Mouse (Mus musculus) neutrophil, adult 83 days (primary cell): Measurements from ENCODE around the gene Pimreg. TPM values are rescaled to one million over a fixed set of nuclear protein-coding genes. Genes with fewer than 3 reads are reported as not detected.

ENCODE experiments used
- total RNA-seq, 2 experiments: library from RNA; stranded (reverse); gene quantifications; one replicate each; pipeline ENCODE4 v1.2.4; 2023

Pimreg gene
- total RNA-seq: 10 to 100 TPM; 22.7 to 27.2 TPM

GRCm38 (mm10) chr11:72041768-72042607 lies at the start of gene Pimreg:
Pimreg (plus strand) TSS chr11:72042032.

GRCm38 (mm10) chr11:72037409-72037808 lies 4.4 kb upstream of the Pimreg start, which contains the start of gene Aipl1:
Aipl1 (minus strand) TSS chr11:72037509.

Other genes starting within 250 kb of the Pimreg start
- gene Aipl1, start 4.5 kb upstream of the Pimreg start, total RNA-seq: under 1 TPM; 0.18 to 0.46 TPM
- gene Pitpnm3, start 93.7 kb downstream of the Pimreg start, total RNA-seq: under 1 TPM; 0.07 to 0.09 TPM
- under 1 TPM; 0.26 to 0.79 TPM for gene Gm43951, start 164.8 kb downstream of the Pimreg start, total RNA-seq
- gene 4933427D14Rik, start 165.4 kb downstream of the Pimreg start, total RNA-seq: 1 to 10 TPM; 6.8 to 7.9 TPM
- 10 to 100 TPM; 45.7 to 51.2 TPM for gene Txndc17, start 165.5 kb downstream of the Pimreg start, total RNA-seq
- 10 to 100 TPM; 30.6 to 33.7 TPM for gene Med31, start 173.6 kb downstream of the Pimreg start, total RNA-seq
- gene Slc13a5, start 225.2 kb downstream of the Pimreg start, total RNA-seq: 1 to 10 TPM; 1.2 to 1.8 TPM